Mouse (Mus musculus) brain, embryonic 14.5 days (tissue): ENCODE results near the gene Ppp6r3. TPM values are rescaled to one million over a fixed set of nuclear protein-coding genes. Genes with fewer than 3 reads are reported as not detected.

ENCODE experiments used
- DNase-seq: peaks from one replicate; pipeline ENCODE4 v3.0.0-alpha.2; 2011; ENCODE audit warnings: low read depth
- CTCF ChIP-seq: fragments of 200-500 bp; IDR thresholded peaks from 2 replicates; pipeline ENCODE4 v1.5.1; 2012; ENCODE audit warnings: inconsistent platforms, mild to moderate bottlenecking, moderate library complexity, borderline replicate concordance; ENCODE audit not compliant: insufficient read depth, insufficient read length; ENCODE audit errors: extremely low read depth
- POLR2A ChIP-seq: fragments of 200-500 bp; IDR thresholded peaks from 2 replicates; pipeline ENCODE4 v1.6.1; 2012; ENCODE audit warnings: mild to moderate bottlenecking, inconsistent platforms, borderline replicate concordance; ENCODE audit not compliant: poor library complexity, insufficient read depth, insufficient read length, severe bottlenecking; ENCODE audit errors: extremely low read depth
- polyA plus RNA-seq: library from polyadenylated mRNA; depleted of rRNA; stranded (reverse); fragments of >200 nt; gene quantifications from 2 replicates; pipeline ENCODE4 v1.2.3, GENCODE M21; 2012

Gene Ppp6r3
- polyA plus RNA-seq, 1 experiment: 118 TPM

DNA sequence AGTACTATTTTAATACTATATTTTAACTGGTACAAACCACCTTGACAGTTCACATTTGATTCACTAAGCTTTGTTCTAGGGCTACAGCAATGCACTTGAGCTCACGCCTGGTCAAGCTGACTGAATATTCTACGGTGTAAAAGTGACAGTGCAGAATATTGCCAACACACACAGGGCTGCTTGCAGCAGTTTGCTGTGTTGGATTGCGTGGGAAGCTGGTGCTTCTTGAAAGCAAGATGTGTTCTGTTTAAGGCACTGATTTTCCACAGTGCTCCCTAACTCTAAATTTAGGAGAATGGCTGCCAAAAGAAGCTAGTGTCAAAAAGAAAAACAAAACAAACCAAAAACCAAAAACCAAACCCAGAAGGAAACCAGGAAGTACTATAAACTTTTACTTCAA, 98.6 kb downstream of the Ppp6r3 start:
- no peak for DNase-seq

DNA sequence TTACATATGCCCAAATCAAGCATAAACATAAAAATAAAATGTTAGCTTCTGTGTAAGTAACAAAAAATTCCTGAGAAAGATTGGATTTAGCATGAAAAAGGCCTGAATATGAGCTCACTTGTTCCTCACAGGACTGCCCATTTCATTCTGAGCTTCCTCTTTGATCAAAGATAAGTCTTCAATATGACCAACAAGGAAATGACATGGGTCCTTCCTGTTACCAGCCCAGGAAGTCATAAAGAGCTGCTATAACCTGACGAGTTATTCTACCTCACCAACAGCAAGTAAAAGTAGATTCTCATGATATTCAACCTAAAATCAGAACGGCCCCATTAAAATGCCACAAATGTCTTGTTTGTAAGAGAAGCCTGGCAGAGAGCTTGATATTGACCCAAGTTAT, 104.3 kb downstream of the Ppp6r3 start:
- TF ChIP-seq CTCF: no peak
- no peak for DNase-seq

More for the DNA sequence above, 98.6 kb downstream of the Ppp6r3 start:
- TF ChIP-seq POLR2A: no peak
- no peak for TF ChIP-seq CTCF

DNA sequence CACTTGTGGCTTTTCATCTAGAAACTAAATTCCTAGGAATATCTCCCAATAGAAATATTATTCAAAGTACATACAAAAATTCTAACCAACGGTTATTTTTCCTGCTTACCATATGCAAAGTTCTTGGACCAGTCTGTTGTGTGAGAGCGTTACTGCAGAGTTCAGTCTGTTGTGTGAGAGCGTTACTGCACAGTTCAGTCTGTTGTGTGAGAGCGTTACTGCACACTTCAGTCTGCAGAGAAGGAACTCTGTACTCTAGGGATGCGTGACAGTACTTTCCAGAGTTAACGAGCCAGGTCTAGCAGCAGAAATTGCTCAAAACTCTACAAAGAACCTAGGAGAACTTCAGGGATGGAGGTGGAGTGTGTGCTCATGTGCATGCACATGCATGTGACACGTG, 108.0 kb downstream of the Ppp6r3 start:
- peak; percentile 32 for DNase-seq
- TF ChIP-seq CTCF: no peak
- no peak for TF ChIP-seq POLR2A

DNA sequence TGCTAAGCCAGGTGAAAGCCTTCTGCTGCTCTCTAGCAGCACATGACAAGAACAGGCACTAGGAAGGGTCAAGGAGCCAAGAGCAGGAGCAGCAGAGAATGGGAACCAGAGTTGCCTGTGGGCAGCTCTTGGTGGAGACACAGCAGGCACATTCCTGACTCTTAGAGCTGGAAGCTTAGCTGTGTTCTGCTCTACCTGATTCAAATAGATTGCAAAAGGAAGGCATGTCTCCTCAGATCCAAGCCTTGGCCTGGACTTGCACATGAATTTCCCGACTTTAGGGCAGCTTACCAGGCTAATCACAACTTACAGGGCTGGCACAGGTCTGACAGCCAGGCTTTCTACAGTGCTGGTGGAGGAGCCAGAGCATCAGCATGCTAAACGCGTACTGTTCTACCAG, 115.6 kb downstream of the Ppp6r3 start:
- DNase-seq: no peak
- no peak for TF ChIP-seq POLR2A
- TF ChIP-seq CTCF: no peak

DNA sequence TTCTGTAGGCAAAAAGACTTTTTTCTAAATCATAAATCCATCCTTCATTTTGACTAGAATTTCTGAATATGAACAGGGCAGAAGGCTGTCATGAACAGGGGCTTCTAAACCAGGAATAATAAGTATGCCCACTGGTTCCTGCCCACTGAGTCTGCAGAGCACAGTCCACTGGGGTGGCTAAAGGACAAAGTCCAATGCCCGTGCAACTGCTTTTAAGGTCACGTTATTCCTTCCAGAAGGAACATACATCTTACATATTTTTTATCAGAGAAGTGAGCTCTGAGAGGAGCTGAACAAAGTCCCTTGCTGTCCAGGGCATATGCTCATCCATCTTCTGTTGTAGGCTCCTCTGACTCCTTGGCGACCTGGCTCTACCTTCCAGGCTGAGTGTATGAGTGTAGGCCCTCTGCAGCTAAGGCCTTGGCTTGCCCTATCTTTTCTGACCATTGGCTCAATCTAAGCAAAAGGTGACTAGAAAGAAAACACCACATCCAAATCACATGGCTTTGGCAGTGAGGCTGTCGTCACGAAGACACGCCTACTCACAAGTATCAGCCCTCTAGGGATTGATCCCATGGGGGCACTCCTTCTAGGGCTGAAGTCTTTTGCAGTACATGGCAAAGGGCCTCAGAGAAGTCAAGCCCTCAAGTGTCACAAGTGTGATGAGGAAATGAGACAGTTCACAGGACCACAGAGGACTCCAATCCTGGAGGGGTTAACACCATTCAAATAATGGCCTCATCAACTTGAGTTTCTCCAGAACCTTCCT, 117.0 kb downstream of the Ppp6r3 start:
- TF ChIP-seq CTCF: no peak
- TF ChIP-seq POLR2A: no peak
- DNase-seq: no peak

DNA sequence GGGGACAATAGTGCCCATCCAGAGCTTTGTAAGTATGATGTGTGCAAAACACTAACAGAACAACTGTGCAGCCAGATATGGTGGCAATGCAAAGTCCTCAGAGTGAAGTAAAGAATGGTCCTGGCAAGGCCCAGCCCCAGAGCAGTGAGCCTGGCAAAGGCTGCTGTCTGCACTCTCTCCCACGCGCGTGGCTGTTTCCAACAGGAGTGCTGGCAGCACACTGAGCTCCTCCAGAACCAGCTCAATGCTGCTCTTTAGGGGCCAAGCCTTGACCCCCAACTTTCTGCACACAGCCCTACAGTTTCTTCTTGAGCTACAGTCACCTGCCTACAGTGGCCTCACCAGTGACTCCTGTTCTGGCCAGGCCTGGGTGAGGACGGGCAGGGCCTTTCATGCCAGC, 117.8 kb downstream of the Ppp6r3 start:
- no peak for DNase-seq
- TF ChIP-seq CTCF: no peak
- no peak for TF ChIP-seq POLR2A

DNA sequence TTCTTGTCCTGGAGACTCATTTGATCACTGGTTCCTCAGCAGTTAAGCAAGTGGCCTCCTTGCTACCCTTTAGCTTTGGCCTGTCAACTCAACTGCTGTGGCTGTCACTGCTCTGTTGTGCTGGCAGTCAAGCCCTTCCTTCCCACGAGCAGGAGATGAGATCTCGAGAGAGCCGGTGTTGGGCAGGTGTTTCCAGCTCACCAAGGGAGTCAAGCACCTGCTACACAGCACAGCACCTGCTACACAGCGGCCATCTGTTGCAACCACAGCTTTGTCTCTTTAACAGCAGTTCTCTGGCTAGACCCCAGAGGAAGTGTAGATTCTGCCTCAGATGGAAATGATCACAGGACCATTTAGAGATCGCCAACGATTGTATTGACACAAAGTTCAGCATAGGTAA, 123.9 kb downstream of the Ppp6r3 start:
- peak; percentile 41 for DNase-seq
- TF ChIP-seq CTCF (no peak), POLR2A (no peak)

DNA sequence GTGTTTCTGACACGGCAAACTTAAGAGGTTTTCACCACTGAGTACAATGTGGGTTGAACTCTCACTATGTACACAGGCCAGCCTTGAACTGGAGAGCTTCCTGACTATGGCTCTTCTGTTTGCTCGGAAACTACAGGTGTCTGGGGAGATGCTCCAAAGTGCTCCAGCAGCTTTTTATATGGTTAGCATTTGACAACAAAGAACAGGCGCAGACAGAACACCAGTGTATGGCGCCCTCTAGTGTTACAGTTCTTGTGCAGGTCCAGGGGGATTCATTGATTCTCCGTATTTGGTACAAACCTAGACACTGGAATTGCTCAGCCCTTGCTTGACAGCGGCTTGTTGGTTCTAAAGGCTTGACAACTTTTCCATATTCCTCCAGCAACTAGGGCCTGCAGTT, 124.4 kb downstream of the Ppp6r3 start:
- no peak for TF ChIP-seq POLR2A
- peak; percentile 82; the same call in 1 of the 2 replicates for TF ChIP-seq CTCF
- DNase-seq: peak; percentile 93

DNA sequence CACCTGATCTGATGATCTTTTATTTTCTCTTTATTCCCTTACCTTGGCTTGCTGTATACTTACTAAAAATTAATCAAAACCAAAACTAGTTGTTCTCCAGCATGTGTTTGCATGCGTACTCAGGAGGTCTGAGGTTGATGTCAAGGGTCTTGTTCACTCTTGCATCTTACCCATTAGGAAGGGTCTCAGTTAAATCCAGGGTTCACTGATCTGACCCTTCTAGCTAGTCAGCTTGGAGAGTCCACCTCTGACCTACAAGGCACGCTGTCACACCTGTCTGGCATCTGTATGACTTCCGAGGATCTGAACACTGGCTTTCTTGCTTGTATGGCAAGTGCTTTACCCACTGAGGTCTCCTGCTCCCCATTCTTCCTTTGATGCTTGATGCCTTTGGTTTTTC, 124.8 kb downstream of the Ppp6r3 start:
- no peak for DNase-seq
- no peak for TF ChIP-seq POLR2A
- TF ChIP-seq CTCF: no peak

DNA sequence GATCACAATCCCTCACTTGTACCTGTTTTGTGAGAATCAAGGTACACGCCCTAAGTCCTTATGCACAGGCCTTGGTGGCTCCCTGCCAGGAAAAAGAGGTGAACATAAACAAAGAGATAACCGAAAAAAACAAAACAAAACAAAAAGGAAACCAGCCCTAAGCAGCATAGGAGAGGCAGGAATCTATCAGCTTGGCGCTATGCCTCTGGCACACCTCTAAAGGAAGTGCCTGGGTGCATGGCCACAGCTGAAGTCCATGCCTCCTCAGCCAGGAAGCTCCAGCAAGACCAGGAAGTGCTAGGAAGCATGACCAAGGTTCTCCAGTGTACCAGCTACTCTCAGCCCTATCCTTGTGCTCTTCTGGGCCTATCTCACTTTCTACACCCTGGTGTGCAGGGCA, 126.3 kb downstream of the Ppp6r3 start:
- no peak for DNase-seq
- TF ChIP-seq POLR2A: no peak
- no peak for TF ChIP-seq CTCF

DNA sequence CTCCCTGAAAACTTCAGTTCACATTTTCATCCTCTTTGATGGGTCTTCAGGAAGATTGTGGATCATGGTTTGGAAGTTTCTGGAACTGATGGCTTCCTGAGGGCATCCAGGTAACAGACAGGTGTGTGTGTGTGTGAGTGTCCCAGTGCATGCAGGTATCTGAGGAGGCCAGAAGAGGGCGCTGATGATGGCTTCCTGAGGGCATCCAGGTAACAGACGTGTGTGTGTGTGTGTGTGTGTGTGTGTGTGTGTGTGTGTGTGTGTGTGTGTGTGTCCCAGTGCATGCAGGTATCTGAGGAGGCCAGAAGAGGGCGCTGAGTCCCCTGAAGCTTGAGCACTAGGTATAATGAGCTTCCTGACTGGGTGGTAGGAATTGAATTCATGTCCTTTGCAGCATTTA, 128.2 kb downstream of the Ppp6r3 start:
- TF ChIP-seq CTCF: peak; percentile 10; the same call in 1 of the 2 replicates
- no peak for TF ChIP-seq POLR2A
- no peak for DNase-seq

DNA sequence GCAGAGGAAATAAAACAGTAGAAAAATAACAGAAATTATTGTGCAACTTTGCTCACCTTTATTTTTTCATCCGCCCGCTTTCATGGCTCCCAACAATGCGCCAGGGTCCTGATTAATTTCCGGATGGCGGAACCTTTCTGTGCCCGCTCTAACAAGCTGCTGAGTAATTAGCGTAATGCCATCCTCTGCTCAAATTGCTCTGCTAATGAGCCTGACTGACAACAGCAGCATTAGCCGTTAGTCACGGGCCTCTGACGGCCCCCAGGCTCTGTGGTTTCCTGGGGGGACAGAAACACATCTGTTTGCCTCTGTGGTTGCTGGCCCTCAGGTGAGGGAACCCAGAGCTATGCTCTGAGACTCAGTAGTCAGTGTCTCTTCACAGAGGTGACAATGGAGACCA, 134.5 kb downstream of the Ppp6r3 start:
- no peak for TF ChIP-seq CTCF
- TF ChIP-seq POLR2A: no peak
- peak; percentile 87 for DNase-seq
